Mouse (Mus musculus): Measurements from ENCODE around the gene Rab31.

The Rab31 gene

DNA sequence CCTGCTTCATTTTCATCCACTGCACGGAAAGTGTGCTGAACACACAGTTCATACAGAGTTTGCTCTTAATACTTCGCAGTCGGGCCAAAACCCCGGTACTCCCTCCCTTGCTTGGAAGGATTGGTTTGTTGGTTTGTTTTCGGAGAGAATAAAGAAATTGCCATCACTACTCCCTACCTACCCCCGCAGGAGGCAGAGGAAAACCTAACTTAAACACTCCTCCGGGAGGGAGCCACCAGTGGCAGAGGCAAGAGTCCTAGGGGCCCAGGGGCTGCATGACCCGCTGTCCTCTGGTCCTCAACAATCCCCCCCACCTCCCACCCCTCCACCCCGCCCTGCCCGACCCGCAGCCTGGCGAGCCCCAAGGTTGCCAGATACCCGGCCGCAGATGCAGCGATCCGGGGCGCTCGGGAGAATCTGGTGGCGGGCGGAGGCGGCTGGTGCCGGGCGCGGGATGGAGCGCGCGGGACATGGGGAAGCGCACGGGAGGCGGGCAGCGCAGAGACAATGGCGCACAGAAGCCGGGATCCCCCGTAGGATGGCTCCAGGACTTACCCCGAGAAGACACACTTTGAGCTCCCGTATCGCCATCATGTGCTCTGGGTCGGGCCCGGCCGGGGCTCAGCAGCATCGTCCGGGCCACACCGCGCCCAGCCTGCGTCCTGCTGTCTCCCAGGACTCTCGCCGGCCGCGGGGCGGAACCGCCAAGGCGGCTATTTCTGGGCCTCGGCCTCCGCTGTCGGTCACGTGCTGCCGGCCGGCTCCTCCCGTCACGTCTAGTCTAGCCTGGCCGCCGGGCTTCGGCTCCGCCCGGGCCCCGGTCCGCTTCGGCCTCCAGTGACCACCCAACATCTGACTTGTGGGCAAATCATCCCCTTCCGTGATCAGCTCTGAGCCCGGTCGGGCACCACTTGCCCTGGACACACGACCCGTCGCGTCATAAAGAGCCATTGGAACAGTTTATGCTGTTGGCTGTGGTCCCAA, at the start of gene Rab31:
Rab31 (minus strand) TSS at position 802 of the 984 bp plus-strand sequence.
- in situ Hi-C loops (cut with MboI), result no loop called here

DNA sequence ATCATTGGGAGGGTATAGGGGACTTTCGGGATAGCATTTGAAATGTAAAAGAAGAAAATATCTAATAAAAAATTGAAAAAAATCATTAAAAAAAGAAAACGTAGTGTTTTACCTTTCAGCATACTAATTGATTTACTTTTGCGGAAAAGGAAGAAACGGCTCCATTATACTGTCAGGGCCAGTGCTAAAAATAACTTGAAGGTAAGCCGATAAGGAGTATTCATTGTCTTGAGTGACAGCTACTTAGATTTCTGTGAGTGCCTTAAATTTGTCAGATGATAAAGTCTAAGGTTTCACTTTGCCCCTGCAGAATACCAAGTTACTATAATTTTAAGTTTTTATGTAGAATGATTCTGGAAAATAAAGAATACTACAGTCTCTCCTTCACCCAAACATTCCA, 47.6 kb upstream of the Rab31 start:
- in situ Hi-C loops (cut with MboI), result no loop called here

DNA sequence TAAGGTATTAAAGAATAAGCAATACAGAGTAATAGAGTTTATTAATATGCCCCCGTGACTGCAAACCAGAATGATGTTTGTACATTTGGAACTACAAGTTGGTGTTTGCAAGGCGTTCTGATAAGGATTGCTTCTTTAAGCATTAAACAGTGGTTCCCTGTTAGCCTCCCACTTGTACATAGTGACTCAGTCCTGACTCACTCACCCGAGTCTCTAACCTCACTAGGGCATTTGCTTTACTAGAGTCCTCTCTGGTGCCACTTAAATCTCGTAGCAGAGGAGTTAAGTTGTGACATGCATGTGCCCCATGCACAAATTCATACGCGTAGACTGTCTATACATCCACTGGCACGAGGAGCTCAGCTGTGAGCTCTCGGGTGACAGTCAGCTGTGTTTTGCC, 41.2 kb upstream of the Rab31 start:
- in situ Hi-C loops (cut with MboI), result no loop called here

DNA sequence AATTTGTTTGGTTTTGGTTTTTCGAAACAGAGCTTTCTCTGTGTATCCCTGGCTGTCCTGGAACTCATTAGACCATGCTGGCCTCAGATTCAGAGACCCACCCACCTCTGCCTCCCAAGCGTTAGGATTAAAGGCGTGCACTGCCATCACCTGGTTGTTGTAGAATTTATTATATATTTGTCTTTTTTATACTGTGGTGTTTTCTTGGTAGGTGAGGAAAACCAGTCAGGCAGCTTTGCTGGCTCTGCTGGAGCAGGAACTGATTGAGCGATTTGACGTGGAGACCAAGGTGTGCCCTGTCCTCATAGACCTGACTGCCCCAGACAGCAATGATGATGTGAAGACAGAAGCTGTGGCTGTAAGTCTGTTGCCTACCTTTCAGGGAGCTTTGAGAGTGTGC, 38.5 kb upstream of the Rab31 start:
- in situ Hi-C loops (cut with MboI), result no loop called here

DNA sequence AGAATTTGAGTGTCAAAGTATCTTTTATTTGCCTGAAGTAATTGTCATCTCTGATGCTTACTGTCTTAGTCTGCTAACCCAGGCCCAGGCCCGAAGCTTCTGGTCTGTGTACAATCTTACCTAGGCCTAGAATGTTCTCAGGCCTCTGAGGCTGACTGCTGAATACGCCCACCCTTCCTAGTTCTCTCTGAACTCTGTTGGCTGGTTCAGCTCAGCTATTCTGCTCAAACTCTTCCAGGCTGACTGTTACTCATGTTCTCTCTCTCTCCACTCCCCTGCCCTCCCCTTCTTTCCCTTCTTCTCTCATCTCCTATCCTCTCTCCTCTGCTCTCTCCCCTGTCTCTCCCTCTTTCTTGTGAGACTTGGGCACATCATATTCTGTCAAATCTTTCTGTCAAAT, 33.9 kb upstream of the Rab31 start:
- in situ Hi-C loops (cut with MboI), result no loop called here

DNA sequence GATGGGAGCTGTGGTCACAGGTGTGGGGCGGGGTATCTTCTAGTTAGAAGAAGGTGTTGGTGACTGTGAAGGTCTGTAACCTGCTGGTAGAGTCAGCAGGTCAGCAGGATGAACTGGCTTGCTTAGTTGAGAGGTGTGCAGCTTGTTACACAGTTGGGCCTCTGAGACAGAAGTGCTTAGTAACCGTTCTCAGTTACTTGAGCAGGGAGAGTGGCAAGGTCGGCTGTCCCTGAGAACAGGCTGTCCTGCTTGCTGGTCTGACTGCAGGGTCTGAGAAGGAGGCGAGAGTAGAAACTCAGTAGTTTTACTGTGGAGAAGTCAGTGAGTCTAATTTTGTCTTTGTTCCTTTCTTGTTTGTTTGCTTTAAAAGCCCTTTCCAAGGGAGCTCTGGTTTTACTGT, 33.4 kb upstream of the Rab31 start:
- in situ Hi-C loops (cut with MboI), result no loop called here

DNA sequence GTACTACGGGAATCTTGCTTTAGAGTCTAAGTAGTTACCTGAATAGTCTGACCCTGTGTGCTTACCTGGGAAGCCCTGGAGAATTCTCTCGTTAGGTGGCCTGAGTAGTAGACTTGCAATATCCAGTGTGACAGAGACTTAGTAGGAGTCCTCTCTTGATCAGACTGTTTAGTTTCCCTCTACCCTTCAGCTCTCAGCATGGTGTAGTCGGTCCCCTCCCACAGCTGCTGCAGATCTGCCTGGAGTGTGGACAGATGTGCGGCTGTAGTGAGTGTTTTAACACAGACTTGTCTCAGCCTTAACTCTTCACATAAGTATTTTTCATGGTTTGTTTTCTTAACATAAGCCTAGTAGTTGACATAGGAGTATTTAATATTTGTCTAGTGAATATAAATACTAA, 29.5 kb upstream of the Rab31 start:
- in situ Hi-C loops (cut with MboI), result no loop called here

DNA sequence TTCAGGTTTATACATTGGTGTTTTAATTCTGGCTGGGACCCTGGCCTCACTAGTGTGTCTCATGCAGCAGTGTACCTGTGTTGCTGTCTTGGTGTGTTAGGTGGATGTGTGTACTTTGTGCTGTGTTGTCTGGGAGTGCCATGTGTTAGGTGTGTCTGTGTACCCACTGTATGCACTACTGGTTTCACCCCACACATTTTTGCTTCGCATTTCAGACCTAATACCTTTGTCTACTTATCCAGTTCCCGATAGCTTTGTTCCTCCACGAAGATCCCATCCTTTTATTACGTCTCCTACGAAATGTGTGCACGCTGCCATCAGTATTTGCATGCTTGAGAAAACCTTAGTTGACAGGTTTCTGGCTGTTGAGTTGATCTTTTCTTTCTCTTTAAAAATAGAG, 27.9 kb upstream of the Rab31 start:
- in situ Hi-C loops (cut with MboI), result no loop called here

DNA sequence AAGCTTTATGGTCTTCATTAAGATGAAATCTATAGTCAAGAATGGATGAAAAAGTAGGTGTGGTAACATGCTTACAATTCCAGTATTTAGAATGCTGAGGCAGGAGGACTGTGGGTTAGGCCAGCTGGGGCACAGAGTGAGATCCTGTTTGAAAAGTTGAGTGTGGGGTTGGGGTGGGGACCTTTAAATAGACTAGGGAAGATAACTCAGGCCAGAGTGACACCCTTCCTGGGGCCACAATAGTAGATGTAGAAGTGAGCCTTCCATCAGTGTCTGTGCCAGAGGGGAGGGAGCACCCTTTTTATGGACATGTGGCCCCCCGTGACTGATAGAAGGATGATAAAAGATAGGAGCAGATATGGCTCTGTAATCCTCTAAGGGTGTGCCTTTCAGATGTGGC, 26.8 kb upstream of the Rab31 start:
- in situ Hi-C loops (cut with MboI), result no loop called here

DNA sequence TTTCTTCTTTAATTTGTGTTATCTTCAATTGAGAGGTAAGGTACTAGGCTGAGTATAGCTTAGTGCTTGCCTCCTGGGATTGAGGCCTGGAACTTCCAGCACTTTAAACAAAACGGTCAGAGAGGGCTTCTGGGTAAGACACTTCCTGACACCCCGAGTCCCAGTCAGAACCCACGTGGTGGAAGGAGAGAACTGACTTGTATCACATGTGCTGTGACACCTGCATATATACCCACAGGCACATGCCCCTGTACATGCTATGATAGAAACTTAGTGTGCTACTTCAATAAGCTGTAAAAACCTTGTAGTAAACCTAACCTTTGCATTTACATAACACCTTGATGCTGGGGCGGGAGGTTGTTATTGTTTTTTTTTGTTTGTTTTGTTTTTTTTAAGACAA, 25.9 kb upstream of the Rab31 start:
- in situ Hi-C loops (cut with MboI), result no loop called here

DNA sequence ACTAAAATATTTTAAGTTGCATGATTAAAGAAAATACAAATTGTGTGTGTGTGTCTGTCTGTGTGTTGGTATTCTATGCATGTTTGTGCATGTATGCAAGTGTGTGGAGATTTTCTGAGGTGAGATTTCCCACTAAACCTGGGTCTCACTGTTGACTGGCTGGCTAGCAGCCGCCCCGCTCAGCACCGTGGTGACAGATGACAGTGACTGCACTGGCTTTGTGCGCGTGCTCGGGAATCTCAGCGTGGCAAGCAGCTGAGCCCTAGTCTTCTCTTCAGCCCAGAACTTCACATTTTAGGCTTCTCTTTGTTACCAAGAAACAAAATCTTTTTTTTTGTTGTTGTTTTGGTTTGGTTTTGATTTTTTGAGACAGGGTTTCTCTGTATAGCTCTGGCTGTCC, 23.5 kb upstream of the Rab31 start:
- in situ Hi-C loops (cut with MboI), result no loop called here

DNA sequence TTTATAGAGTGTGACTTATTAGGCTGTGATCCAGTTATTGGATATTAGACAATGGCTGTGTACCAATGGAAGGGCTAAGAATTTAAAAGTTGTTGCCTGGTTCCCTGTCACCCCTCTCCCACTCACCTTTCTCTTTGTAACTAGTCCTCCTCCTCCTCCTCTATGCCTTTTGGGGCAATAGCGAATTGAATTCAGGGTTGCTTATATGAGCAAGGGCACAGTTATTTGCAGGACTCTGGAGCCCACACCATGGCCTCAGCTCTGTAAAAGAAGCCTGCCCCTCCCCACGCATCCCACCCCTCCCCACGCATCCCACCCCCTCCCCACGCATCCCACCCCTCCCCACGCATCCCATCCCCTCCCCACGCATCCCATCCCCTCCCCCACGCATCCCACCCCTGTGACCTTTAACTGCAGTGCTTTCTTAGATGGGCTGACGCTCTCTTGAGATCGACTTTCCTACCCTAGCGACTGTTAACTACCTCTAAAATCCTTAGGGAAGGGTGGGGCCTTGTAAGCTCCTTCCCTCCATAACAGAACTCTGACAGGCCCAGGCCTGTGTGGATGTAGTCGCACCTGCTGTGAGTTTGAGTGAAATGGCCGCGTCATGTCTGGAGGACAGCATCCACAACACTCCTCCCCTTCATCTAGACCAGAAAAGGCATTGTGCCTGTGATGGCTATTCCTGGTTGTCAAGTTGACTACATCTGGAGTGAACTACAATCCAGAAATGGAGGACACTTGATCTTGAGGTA, 21.7 kb upstream of the Rab31 start:
- in situ Hi-C loops (cut with MboI), result no loop called here

DNA sequence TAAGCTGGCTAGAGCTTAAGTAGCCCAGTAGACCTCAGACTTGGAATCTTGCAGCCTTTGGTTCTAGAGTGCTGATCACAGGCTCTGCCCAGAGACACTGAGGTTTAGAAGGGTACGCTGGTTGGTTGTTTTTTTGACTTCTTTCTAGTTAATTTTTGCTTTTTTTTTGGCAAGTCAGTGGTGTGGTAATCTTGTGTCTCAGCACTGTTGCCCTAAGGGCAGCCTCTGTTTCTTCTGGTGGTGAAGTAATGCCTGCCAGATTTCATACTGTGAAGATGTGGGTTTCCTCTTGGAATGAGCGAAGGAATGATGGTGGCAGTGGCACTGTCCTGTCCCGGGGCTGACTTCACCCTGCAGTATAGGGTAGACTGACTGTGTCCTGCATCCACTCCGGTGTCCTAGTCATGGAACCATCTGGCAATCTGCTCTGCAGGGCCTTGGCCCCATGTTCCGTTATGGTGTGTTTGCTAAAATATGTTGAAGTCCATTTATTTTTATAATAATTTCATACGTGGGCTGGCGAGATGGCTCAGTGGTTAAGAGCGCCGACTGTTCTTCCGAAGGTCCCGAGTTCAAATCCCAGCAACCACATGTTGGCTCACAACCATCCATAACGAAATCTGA, 20.9 kb upstream of the Rab31 start:
- in situ Hi-C loops (cut with MboI), result no loop called here

DNA sequence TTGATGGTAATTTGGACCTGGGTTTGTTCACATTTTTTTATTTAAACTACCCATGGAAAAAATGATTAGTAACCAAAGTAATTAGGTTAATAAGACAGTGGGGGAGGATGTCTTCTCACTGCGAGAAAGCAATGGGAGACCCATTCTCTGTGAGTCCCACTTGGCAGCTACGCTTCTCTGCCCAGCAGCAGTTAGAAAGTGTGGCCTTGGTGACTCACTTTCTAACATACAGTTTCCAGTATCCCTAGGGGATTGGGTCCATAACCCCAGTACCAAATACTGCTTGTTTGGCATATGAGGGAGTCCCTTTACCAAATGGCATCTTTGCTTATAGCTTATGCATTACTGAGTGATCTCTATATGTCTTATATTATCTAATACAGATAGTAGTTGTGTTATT, 18.6 kb upstream of the Rab31 start:
- in situ Hi-C loops (cut with MboI), result no loop called here

DNA sequence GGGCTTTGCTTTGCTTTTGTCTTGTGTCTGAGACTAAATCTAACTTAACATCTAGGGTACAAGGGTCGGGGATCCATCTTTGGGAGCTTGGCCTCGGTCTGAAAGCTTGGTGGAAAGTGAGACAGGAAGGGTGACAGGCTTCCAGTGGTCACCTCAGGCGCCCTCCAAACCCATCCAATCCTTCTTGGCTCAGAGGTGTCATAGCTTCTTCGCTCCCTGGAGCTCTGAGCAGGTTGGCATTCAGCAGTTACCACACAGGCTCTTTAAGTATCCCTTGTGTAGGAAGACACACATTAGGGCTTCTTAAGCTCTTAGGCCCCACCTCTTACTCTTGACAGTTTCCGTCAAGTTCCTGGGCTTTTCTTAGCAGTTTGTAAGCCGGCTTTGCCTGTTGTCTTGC, 17.0 kb upstream of the Rab31 start:
- in situ Hi-C loops (cut with MboI), result no loop called here

DNA sequence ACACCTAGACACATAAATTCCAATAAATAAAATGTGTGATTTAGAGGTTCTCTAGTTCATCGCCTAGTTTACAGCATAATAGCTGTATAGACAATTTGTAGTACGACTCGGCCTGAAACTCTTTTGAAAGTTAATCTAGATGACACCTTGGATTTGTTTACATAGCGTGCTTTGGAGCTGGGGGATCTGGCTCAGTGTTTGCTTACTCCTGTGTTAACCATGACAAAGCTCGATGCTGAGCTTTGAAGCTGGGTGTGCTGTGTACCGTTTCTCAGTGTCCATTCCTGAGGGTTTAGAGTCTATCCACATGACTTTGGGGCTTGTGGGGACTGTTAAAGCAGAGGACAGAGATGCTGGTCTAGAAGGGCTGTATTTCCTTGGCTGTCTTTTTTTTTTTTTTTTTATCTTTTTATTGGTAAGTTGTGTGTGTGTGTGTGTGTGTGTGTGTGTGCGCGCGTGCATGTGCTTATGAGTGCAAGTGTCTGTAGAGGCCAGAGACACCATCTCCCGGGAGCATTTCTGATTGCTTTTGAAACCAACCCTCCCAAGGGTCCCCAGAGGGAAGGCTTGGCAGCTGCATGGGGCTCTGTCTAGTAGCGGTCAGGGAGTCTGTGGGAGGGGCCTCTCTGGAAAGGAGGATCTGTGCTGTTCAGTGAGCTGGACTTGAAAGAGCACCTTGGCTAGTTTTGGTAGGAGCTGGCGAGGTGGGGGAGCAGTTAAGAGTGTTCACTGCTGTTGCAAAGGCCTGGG, 16.2 kb upstream of the Rab31 start:
- in situ Hi-C loops (cut with MboI), result no loop called here

DNA sequence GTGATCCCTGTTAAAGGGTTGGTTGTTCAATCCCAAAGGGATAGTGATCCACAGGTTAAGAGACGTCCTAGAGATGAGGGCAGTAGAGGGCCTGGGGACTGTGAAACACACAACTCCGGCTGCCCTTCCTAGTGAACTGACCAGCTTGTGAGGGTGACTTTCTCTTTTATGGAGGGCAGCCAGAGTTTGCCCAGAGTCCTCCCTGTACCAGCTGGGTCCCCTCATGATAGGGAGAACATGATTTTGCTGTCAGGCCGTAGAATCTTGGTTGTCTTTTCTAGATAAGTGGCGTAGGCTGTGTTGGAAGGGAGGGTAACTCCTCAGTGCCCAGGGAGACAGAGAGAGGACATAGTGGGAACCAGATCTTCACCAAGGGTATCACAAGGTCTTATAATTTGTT, 14.7 kb upstream of the Rab31 start:
- in situ Hi-C loops (cut with MboI), result no loop called here

DNA sequence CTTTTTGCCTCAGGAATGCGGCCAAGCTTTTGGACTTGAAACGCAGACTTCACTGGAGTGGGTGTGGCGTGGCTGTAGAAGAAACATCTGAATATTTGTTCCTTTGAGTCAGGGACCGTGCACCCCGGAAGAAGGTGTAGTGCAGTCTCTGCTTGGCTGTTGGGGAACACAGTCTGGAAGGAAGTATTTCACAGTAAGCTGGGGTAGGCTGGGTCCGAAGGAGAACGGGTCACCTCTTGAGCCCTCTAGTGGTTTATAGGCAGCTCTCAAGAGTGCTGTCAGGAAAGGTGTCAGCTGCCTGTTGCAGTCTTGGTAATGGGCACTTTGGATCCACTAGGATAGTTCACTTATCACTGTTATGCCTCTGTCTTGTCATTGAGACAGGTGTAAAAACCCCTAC, 13.7 kb upstream of the Rab31 start:
- in situ Hi-C loops (cut with MboI), result no loop called here

DNA sequence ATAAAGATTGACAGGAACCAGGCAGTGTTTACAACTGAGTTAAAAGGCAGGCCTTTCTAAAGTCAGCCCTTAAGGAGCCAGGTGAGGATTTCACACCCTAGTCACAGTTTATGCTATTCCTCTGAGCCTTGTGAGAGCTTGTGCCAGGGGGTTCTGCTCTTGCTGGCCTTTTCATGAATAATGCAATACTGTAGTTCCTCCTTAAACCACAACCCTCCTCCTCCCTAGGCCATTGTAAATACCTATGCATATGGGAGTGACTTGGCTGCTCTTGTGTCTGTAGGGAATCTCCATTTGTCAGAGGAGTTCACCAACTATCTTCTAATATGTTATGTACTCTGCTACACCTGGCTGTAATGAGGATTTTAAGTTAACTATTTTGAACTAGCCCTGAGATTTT, 13.2 kb upstream of the Rab31 start:
- in situ Hi-C loops (cut with MboI), result no loop called here

DNA sequence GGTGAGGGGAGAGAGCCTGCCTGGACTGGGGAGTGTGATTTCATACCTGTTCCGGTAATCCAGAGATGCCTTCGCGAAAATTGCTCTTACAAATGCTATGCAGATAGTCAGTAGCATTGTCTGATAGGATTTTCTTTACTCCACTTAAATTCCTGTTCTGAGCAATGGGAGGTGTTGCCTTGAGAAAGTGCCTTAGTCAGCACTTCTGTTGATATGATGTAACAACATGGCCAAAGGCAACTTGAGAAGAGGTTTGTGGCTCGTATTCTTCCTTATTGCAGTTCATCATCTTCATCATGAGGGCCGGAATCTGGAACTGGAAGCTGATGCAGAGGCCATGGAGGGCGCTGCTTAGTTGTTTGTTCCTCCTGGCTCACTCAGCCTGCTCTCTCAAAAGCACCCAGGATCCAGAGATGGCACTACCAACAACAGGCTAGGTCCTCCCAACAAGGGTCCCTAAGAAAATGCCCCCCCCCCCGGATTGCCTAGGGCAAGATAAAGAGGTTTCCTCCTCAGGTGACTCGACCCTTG, 12.1 kb upstream of the Rab31 start:
- in situ Hi-C loops (cut with MboI), result no loop called here
